Mouse (Mus musculus): ENCODE results near the gene Ddx6. TPM values are rescaled to one million over a fixed set of nuclear protein-coding genes. Genes with fewer than 3 reads are reported as not detected.
"Not testable (repeated sequence)": the region's sequence is repeated elsewhere in the genome, so short reads cannot be mapped to it uniquely, and the experiment has no call there.

Gene Ddx6
- polyA plus RNA-seq, 1 experiment from 2014 or later: 14.6 TPM

- no peaks in the 10 kb centered on the region for H3K36me3 ChIP-seq (ENCODE audit: control insufficient read depth, insufficient read depth, low read length)
- 85% methylated on average over 6 of the region's 6 CpGs for WGBS
- no peaks in the 10 kb centered on the region for H3K9me3 ChIP-seq (ENCODE audit: control insufficient read depth, low read length)
- H3K27ac ChIP-seq (ENCODE audit: low read depth, low read length): no peak overlapping the region
- no peak overlapping the region for H3K4me3 ChIP-seq (ENCODE audit: low read length)
- no peak overlapping the region for H3K4me2 ChIP-seq (ENCODE audit: low read length)
- no peaks in the 10 kb centered on the region for H3K27me3 ChIP-seq (replicated peaks; ENCODE audit: control insufficient read depth, insufficient read depth, low read length)
- H3K9ac ChIP-seq (ENCODE audit: low read depth, low read length): no peak overlapping the region
- no peak for ATAC-seq
- peaks cover 17% of the 10 kb centered on the region for H3K4me1 ChIP-seq (ENCODE audit: control insufficient read depth, insufficient read depth, low read depth, low read length)
These were observed 3.9 kb upstream of the Ddx6 start for GRCm38 (mm10) chr9:44600801-44601200.

- Histone ChIP-seq H3K36me3 (ENCODE audit: control insufficient read depth, insufficient read depth, low read length) (peaks cover 4% of the 10 kb centered on the region; the same call in 1 of the 2 replicates), H3K27ac (ENCODE audit: low read depth, low read length) (no peak overlapping the region), H3K4me2 (ENCODE audit: low read length) (peak overlapping the region; percentile 89), H3K4me1 (ENCODE audit: control insufficient read depth, insufficient read depth, low read depth, low read length) (peaks cover 28% of the 10 kb centered on the region), H3K9ac (ENCODE audit: low read depth, low read length) (no peak overlapping the region), H3K9me3 (ENCODE audit: control insufficient read depth, low read length) (no peaks in the 10 kb centered on the region), H3K27me3 (replicated peaks; ENCODE audit: control insufficient read depth, insufficient read depth, low read length) (no peaks in the 10 kb centered on the region), H3K4me3 (ENCODE audit: low read length) (no peak overlapping the region)
- WGBS: 73% methylated on average over 6 of the region's 6 CpGs
- no peak for ATAC-seq
These were observed 1.9 kb upstream of the Ddx6 start for GRCm38 (mm10) chr9:44602766-44603165.

DNA sequence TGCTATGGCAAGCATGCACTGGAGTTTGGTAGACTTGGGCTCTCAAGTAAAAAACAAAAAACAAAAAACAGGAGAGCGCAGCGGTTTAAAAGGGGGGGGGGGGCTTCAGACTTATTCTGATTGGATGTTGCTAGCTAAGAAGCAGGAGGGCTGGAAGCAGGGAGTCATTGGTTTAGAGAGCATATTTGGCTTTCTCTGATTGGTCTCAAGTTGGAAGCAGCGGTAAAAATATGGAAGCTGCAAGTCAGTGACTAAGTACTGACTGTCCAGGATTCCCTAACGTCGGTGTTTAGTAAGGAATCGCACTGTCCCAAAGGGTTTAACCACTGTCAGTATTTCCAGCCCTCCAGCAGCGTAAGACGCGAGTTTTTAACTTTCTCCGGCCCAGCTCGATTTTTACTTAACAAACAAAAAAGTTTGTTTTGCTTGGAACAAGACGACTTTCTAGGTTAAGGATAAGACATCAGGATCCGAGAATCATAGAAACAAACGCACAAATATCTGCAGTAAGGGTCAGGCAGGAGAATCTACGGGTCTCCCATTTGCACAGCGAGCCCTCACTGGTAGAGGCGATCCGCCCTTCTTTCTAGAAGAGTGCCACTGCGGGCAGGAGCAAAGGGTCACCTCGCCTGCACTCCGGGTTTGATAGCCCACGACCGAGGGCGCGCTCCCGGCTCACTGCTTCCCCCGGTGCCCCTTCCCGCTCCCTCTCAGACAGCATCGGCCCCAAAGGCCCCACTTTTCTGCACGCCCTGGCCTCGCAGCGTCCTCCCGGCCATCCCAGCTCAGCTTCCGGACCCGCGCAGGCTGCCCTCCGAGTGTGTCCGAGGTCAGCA, 1.0 kb upstream of the Ddx6 start:
- ATAC-seq: peak; percentile 75

DNA sequence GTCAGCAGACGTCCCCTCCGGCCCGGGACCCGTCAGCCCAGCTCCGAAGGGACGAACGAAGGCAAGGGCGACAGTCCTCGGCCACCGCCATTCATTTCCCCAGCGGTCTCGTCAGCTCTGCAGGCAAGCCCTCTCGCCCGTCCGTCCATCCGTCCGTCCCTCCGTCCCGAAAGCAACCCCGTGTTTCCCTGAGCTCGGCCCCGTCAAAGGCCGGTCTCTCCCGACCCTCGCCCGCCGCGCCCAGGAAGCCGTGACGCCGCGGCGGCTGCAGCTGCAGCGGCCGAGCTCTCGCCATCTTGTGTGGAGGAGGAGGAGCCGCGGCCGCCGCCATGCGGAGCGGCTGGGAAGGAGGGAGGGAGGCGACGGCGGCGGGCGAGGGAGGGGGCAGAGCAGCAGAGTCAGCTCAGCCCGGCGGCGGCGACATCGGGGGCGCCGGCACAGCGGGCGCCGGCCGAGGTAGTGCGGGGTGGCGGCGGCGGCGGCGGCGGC, 358 bp upstream of the Ddx6 start:
- H3K4me2 ChIP-seq (ENCODE audit: low read length): peak overlapping the region; percentile 89
- ATAC-seq: peak; percentile 79
- H3K36me3 ChIP-seq (ENCODE audit: control insufficient read depth, insufficient read depth, low read length): peaks cover 11% of the 10 kb centered on the region
- H3K4me3 ChIP-seq (ENCODE audit: low read length): peak overlapping the region; percentile 85
- H3K27ac ChIP-seq (ENCODE audit: low read depth, low read length): peak overlapping the region; percentile 99
- H3K9ac ChIP-seq (ENCODE audit: low read depth, low read length): peak overlapping the region; percentile 99
- no peaks in the 10 kb centered on the region for H3K9me3 ChIP-seq (ENCODE audit: control insufficient read depth, low read length)
- WGBS: under 1% methylated on average over 46 of the region's 65 CpGs
- H3K27me3 ChIP-seq (replicated peaks; ENCODE audit: control insufficient read depth, insufficient read depth, low read length): no peaks in the 10 kb centered on the region
- peaks cover 30% of the 10 kb centered on the region for H3K4me1 ChIP-seq (ENCODE audit: control insufficient read depth, insufficient read depth, low read depth, low read length)

More for the DNA sequence above, 1.0 kb upstream of the Ddx6 start:
- peak overlapping the region; percentile 99 for H3K9ac ChIP-seq (ENCODE audit: low read depth, low read length)
- peak overlapping the region; percentile 89 for H3K4me2 ChIP-seq (ENCODE audit: low read length)
- H3K36me3 ChIP-seq (ENCODE audit: control insufficient read depth, insufficient read depth, low read length): peaks cover 8% of the 10 kb centered on the region; the same call in 1 of the 2 replicates
- peaks cover 32% of the 10 kb centered on the region for H3K4me1 ChIP-seq (ENCODE audit: control insufficient read depth, insufficient read depth, low read depth, low read length)
- no peaks in the 10 kb centered on the region for H3K27me3 ChIP-seq (replicated peaks; ENCODE audit: control insufficient read depth, insufficient read depth, low read length)
- H3K27ac ChIP-seq (ENCODE audit: low read depth, low read length): peak overlapping the region; percentile 99
- peak overlapping the region; percentile 85 for H3K4me3 ChIP-seq (ENCODE audit: low read length)
- no peaks in the 10 kb centered on the region for H3K9me3 ChIP-seq (ENCODE audit: control insufficient read depth, low read length)
- under 1% methylated on average over 38 of the region's 38 CpGs for WGBS

GRCm38 (mm10) chr9:44605616-44606165, 999 bp downstream of the Ddx6 start:
- peaks cover 29% of the 10 kb centered on the region for H3K4me1 ChIP-seq (ENCODE audit: control insufficient read depth, insufficient read depth, low read depth, low read length)
- H3K9ac ChIP-seq (ENCODE audit: low read depth, low read length): peak overlapping the region; percentile 99
- no peak for ATAC-seq
- no peaks in the 10 kb centered on the region for H3K27me3 ChIP-seq (replicated peaks; ENCODE audit: control insufficient read depth, insufficient read depth, low read length)
- peaks cover 16% of the 10 kb centered on the region for H3K36me3 ChIP-seq (ENCODE audit: control insufficient read depth, insufficient read depth, low read length)
- H3K4me3 ChIP-seq (ENCODE audit: low read length): peak overlapping the region; percentile 85
- no peaks in the 10 kb centered on the region for H3K9me3 ChIP-seq (ENCODE audit: control insufficient read depth, low read length)
- H3K4me2 ChIP-seq (ENCODE audit: low read length): peak overlapping the region; percentile 63
- peak overlapping the region; percentile 99 for H3K27ac ChIP-seq (ENCODE audit: low read depth, low read length)
- WGBS: under 1% methylated on average over 13 of the region's 13 CpGs

GRCm38 (mm10) chr9:44606646-44607045, 2.0 kb downstream of the Ddx6 start:
- Histone ChIP-seq H3K4me1 (ENCODE audit: control insufficient read depth, insufficient read depth, low read depth, low read length) (peaks cover 29% of the 10 kb centered on the region), H3K4me2 (ENCODE audit: low read length) (peak overlapping the region; percentile 63), H3K9me3 (ENCODE audit: control insufficient read depth, low read length) (no peaks in the 10 kb centered on the region), H3K4me3 (ENCODE audit: low read length) (no peak overlapping the region; the same call in 1 of the 2 replicates), H3K27me3 (replicated peaks; ENCODE audit: control insufficient read depth, insufficient read depth, low read length) (no peaks in the 10 kb centered on the region), H3K36me3 (ENCODE audit: control insufficient read depth, insufficient read depth, low read length) (peaks cover 17% of the 10 kb centered on the region), H3K9ac (ENCODE audit: low read depth, low read length) (no peak overlapping the region), H3K27ac (ENCODE audit: low read depth, low read length) (no peak overlapping the region)
- WGBS: 66% methylated on average over 4 of the region's 4 CpGs
- ATAC-seq: no peak

DNA sequence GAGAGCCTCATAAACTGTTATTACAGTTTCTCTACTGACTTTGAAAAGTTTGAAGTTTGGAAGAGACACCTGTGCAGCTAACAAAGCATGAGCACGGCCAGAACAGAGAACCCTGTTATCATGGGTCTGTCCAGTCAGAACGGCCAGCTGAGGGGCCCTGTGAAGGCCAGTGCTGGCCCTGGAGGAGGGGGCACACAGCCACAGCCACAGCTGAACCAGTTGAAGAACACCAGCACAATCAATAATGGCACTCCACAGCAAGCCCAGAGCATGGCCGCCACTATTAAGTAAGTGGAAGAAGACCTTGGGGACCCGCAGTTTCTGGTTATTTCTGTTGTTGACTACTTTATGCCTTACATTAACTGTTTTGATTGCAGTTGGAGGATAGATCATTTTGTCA, 2.6 kb downstream of the Ddx6 start:
- Histone ChIP-seq H3K9me3 (ENCODE audit: control insufficient read depth, low read length) (no peaks in the 10 kb centered on the region), H3K36me3 (ENCODE audit: control insufficient read depth, insufficient read depth, low read length) (peaks cover 19% of the 10 kb centered on the region), H3K4me1 (ENCODE audit: control insufficient read depth, insufficient read depth, low read depth, low read length) (peaks cover 29% of the 10 kb centered on the region), H3K27ac (ENCODE audit: low read depth, low read length) (no peak overlapping the region), H3K4me2 (ENCODE audit: low read length) (peak overlapping the region; percentile 63), H3K27me3 (replicated peaks; ENCODE audit: control insufficient read depth, insufficient read depth, low read length) (no peaks in the 10 kb centered on the region), H3K9ac (ENCODE audit: low read depth, low read length) (no peak overlapping the region), H3K4me3 (ENCODE audit: low read length) (peak overlapping the region; percentile 11; the same call in 1 of the 2 replicates)
- no peak for ATAC-seq
- 48% methylated on average over 4 of the region's 4 CpGs for WGBS

- no peak overlapping the region for H3K27ac ChIP-seq (ENCODE audit: low read depth, low read length)
- no peak overlapping the region for H3K4me2 ChIP-seq (ENCODE audit: low read length)
- H3K4me1 ChIP-seq (ENCODE audit: control insufficient read depth, insufficient read depth, low read depth, low read length): peaks cover 23% of the 10 kb centered on the region
- WGBS: 96% methylated on average over 25 of the region's 25 CpGs
- no peak for ATAC-seq
- no peaks in the 10 kb centered on the region for H3K27me3 ChIP-seq (replicated peaks; ENCODE audit: control insufficient read depth, insufficient read depth, low read length)
- no peaks in the 10 kb centered on the region for H3K9me3 ChIP-seq (ENCODE audit: control insufficient read depth, low read length)
- H3K9ac ChIP-seq (ENCODE audit: low read depth, low read length): no peak overlapping the region
- no peak overlapping the region for H3K4me3 ChIP-seq (ENCODE audit: low read length)
- peaks cover 32% of the 10 kb centered on the region for H3K36me3 ChIP-seq (ENCODE audit: control insufficient read depth, insufficient read depth, low read length)
These were observed 5.7 kb downstream of the Ddx6 start for GRCm38 (mm10) chr9:44610371-44610770.

- not testable (repeated sequence) for H3K4me3 ChIP-seq (ENCODE audit: low read length); H3K4me2 ChIP-seq (ENCODE audit: low read length); H3K27ac ChIP-seq (ENCODE audit: low read depth, low read length); H3K9ac ChIP-seq (ENCODE audit: low read depth, low read length); H3K27me3 ChIP-seq (replicated peaks; ENCODE audit: control insufficient read depth, insufficient read depth, low read length); H3K4me1 ChIP-seq (ENCODE audit: control insufficient read depth, insufficient read depth, low read depth, low read length); ATAC-seq; H3K9me3 ChIP-seq (ENCODE audit: control insufficient read depth, low read length)
- 80% methylated on average over 1 of the region's 1 CpGs for WGBS
- peaks cover 39% of the 10 kb centered on the region for H3K36me3 ChIP-seq (ENCODE audit: control insufficient read depth, insufficient read depth, low read length)
These were observed 8.4 kb downstream of the Ddx6 start for GRCm38 (mm10) chr9:44613081-44613480.
